Mouse (Mus musculus) midbrain, embryonic 15.5 days (tissue): ENCODE measurements around the gene Ccnjl. TPM values are rescaled to one million over a fixed set of nuclear protein-coding genes. Genes with fewer than 3 reads are reported as not detected.

Experiments
- ATAC-seq: fragments of 200-750 bp; cut with Nextera tagmentation; replicated peaks from 2 replicates; pipeline ENCODE4 v1.8.0; 2017; ENCODE audit warnings: moderate TSS enrichment
- H3K27ac ChIP-seq: fragments of 300-500 bp; sonication (generic); 2 replicates; pipeline ENCODE4 v1.5.1; 2015; ENCODE audit warnings: mild to moderate bottlenecking, inconsistent platforms
- H3K27me3 ChIP-seq: fragments of 300-500 bp; sonication (generic); replicated peaks from 2 replicates; pipeline ENCODE4 v1.6.1; 2015; ENCODE audit warnings: inconsistent platforms
- H3K36me3 ChIP-seq: fragments of 300-500 bp; sonication (generic); replicated peaks from 2 replicates; pipeline ENCODE4 v1.6.1; 2015; ENCODE audit warnings: inconsistent platforms
- H3K4me1 ChIP-seq: fragments of 300-500 bp; sonication (generic); 2 replicates; pipeline ENCODE4 v1.6.1; 2015; ENCODE audit warnings: inconsistent platforms
- H3K4me2 ChIP-seq: fragments of 300-500 bp; sonication (generic); 2 replicates; pipeline ENCODE4 v1.6.1; 2015; ENCODE audit warnings: inconsistent platforms, mild to moderate bottlenecking, moderate library complexity
- H3K4me3 ChIP-seq: fragments of 300-500 bp; sonication (generic); 2 replicates; pipeline ENCODE4 v1.5.1; 2015; ENCODE audit warnings: mild to moderate bottlenecking, inconsistent platforms
- H3K9ac ChIP-seq: fragments of 300-500 bp; sonication (generic); 2 replicates; pipeline ENCODE4 v1.6.1; 2015; ENCODE audit warnings: mild to moderate bottlenecking, inconsistent platforms
- H3K9me3 ChIP-seq: fragments of 300-500 bp; sonication (generic); 2 replicates; pipeline ENCODE4 v1.6.1; 2016; ENCODE audit warnings: inconsistent platforms
- WGBS: fragments of 180-500 bp; shearing (Covaris S2); methylation state at CpG from one replicate; pipeline ENCODE4 v1.1.7; 2015; ENCODE audit warnings: mixed read lengths; 5-methylcytosine and 5-hydroxymethylcytosine counted together
- polyA plus RNA-seq: library from polyadenylated mRNA; unstranded; fragments of >200 nt; fragmentation: Nextera tagmentation; extraction: Ambion mirVana; gene quantifications from 2 replicates; pipeline ENCODE4 v1.2.1, GENCODE M21; 2015

Gene Ccnjl
- polyA plus RNA-seq, 1 experiment from 2014 or later, result 13.7 TPM

DNA sequence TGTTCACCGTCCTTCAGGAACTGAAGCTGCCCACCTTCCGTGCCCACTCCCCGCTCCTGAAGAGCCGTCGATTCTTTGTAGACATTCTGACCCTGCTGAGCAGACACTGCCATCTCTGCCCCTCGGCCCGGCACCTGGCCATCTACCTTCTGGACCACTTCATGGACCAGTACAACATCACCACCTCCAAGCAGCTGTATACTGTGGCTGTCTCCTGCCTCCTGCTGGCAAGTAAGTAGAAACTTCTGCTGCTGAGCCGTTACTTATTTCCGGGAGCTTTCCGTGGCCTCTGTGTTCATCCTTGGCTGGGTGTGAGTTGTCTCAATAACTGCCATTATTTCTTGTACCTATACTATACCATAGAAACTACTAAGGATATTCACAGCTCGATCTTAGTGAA is 28.0 kb downstream of the Ccnjl start:
- ATAC-seq, result no peak
- Histone ChIP-seq H3K9me3 (no peaks in the 10 kb centered on the region), H3K9ac (no peak overlapping the region), H3K4me1 (peaks cover 6% of the 10 kb centered on the region), H3K4me2 (no peak overlapping the region), H3K4me3 (no peak overlapping the region), H3K27me3 (no peaks in the 10 kb centered on the region), H3K27ac (no peak overlapping the region), H3K36me3 (no peaks in the 10 kb centered on the region; the same call in 1 of the 2 replicates)
- 93% methylated on average over 11 of the region's 11 CpGs for whole genome bisulfite sequencing

DNA sequence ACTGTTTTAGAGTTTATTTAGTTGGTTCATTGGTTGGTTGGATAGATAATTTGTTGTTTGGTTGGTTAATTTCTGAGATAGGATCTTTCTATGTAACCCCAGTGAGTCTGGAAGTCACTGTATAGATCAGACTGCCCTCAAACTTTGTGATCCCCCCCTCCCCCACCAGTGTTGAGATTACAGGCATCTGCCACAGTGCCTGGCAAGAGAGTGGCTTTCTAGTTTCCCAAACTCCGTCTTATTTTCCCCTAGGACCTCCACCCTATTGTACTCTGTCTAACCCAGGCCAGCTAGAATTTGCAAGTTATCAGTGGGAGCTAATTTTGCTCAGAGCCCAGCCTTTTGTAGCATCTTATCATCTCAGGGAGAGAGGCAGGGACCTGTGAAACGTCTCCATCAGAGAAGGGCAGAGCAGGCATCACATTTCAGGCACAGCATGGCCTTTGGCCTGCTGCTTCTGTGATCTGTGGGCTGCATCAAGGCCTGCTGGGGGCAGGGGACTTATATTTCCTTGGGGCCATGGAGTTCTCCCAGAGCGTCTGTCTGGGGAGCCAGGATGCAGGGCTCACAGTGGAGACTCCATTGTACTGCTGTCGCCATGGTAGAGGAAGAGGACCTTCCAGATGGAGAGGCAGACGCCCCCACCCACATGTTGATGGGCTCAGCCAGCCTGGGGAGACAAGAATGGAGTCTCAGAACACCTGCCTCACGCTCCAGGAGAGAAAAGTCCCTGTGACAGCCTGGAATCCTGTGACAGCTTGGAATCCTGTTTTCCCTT is 31.1 kb downstream of the Ccnjl start:
- H3K9ac ChIP-seq, result no peak overlapping the region
- H3K4me1 ChIP-seq, result peaks cover 4% of the 10 kb centered on the region
- ATAC-seq, result no peak
- no peaks in the 10 kb centered on the region; the same call in 1 of the 2 replicates for H3K36me3 ChIP-seq
- no peak overlapping the region for H3K4me3 ChIP-seq
- no peaks in the 10 kb centered on the region for H3K27me3 ChIP-seq
- H3K27ac ChIP-seq, result no peak overlapping the region
- H3K9me3 ChIP-seq, result no peaks in the 10 kb centered on the region
- no peak overlapping the region for H3K4me2 ChIP-seq
- WGBS, result 4% methylated on average over 5 of the region's 6 CpGs

DNA sequence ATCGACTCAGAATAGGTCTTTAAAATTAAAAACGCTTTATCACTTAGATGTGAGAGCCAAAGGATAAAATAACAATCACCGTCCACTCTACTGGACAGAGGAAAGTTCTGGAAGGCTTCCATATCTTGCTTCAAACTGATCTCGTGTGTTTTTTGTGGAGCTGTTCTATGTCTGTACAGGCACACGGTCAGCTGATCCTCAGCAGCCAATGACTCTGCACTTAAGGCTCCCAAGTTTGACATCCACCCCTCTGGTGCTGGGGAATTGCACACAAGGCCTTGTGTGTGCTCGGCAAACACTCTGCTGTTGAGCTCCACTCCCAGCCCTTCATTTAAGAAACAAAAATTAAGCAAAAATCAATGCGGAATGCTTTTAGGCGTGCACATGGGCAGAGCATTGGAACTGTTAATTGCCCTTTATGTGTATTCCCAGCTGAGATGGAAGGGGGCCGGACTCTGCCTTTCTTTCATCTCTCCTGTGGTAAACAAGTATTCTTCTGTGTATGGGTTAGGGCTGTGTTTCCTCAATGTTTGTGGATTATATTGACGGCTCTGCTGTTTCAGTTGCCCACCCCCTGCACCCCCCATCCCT is 35.2 kb downstream of the Ccnjl start:
- H3K4me1 ChIP-seq, result peaks cover 27% of the 10 kb centered on the region
- no peak overlapping the region for H3K27ac ChIP-seq
- 59% methylated on average over 10 of the region's 10 CpGs for WGBS
- no peaks in the 10 kb centered on the region for H3K27me3 ChIP-seq
- no peak overlapping the region for H3K4me3 ChIP-seq
- no peak overlapping the region for H3K9ac ChIP-seq
- H3K36me3 ChIP-seq, result no peaks in the 10 kb centered on the region
- H3K4me2 ChIP-seq, result no peak overlapping the region
- 0 out of 2 replicates have a peak, but pooled peaks have one; percentile 17 for ATAC-seq
- H3K9me3 ChIP-seq, result no peaks in the 10 kb centered on the region

DNA sequence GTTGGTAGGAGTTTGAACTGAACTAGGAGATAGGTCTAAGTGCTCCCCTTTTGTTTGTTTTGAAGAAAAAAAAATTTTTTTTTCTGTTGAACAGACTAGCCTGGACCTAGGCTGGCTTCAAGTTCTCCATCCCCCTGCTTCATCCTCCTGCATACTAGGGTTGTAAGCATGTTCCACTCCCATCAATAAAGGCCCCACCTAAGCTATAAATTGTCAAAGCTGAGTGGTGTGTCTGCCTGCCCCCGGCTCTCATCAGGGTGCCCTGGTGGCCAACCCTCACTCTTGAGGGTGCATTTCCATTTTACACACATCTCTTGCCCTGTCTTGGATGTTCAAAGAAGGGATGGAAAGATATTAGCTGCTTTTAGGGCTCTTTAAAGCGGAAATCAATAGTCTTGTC is 36.8 kb downstream of the Ccnjl start:
- H3K27me3 ChIP-seq, result no peaks in the 10 kb centered on the region
- no peak overlapping the region for H3K4me3 ChIP-seq
- 0 out of 2 replicates have a peak overlapping the region, but pooled peaks have one; percentile 55 for H3K27ac ChIP-seq
- peaks cover 23% of the 10 kb centered on the region for H3K4me1 ChIP-seq
- ATAC-seq, result peak; percentile 27; the same call in 1 of the 2 replicates
- 20% methylated on average over 2 of the region's 2 CpGs for WGBS
- H3K36me3 ChIP-seq, result no peaks in the 10 kb centered on the region
- no peaks in the 10 kb centered on the region for H3K9me3 ChIP-seq
- H3K9ac ChIP-seq, result no peak overlapping the region
- H3K4me2 ChIP-seq, result no peak overlapping the region

DNA sequence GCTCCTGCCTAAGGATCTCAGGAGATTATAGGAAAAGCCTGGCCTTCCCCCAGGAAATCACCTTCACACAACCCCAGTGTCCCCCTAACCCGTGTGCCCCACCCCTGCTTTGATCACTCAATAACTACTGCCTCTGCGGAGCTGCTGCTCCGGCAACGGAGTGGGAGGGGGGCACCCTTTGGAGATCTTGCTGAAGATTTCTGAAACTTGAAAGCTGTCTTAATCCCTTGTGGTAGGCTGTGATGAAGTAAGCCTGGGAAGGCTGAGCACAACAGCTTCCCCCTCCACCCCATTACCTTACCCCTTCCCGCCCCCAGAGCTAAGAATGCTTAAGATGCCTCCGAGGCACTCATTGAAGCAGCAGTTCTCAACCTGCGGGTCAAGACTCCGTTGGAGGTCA is 37.3 kb downstream of the Ccnjl start:
- no peaks in the 10 kb centered on the region for H3K36me3 ChIP-seq
- no peaks in the 10 kb centered on the region for H3K9me3 ChIP-seq
- H3K4me1 ChIP-seq, result peaks cover 23% of the 10 kb centered on the region
- WGBS, result 4% methylated on average over 8 of the region's 8 CpGs
- H3K27me3 ChIP-seq, result no peaks in the 10 kb centered on the region
- peak; percentile 46 for ATAC-seq
- H3K4me3 ChIP-seq, result no peak overlapping the region
- H3K9ac ChIP-seq, result no peak overlapping the region
- H3K4me2 ChIP-seq, result peak overlapping the region; percentile 12; the same call in 1 of the 2 replicates
- H3K27ac ChIP-seq, result peak overlapping the region; percentile 58

DNA sequence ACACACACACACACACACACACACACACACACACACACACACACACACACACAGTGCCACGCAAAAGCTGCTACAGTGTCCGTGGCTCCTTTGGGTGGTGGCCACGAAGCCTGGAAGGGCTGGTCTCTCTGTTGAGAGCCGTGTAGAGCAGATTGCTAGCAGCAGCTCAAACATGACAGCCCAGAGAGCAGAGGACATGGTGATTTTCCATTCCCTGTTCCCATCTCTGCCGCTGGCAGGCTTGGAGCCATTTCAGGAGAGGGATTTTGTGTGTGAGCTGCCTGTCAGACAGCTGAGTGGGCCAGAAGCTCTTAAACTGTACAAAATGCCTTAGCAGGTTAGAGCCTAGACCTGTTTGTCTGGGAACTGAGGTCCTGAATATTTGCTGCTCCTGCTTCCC is 38.1 kb downstream of the Ccnjl start:
- H3K9me3 ChIP-seq, result no peaks in the 10 kb centered on the region
- no peaks in the 10 kb centered on the region for H3K36me3 ChIP-seq
- H3K27me3 ChIP-seq, result no peaks in the 10 kb centered on the region
- 50% methylated on average over 5 of the region's 5 CpGs for WGBS
- H3K27ac ChIP-seq, result peak overlapping the region; percentile 58
- peaks cover 23% of the 10 kb centered on the region for H3K4me1 ChIP-seq
- no peak overlapping the region for H3K4me2 ChIP-seq
- no peak overlapping the region for H3K4me3 ChIP-seq
- H3K9ac ChIP-seq, result no peak overlapping the region
- no peak for ATAC-seq

DNA sequence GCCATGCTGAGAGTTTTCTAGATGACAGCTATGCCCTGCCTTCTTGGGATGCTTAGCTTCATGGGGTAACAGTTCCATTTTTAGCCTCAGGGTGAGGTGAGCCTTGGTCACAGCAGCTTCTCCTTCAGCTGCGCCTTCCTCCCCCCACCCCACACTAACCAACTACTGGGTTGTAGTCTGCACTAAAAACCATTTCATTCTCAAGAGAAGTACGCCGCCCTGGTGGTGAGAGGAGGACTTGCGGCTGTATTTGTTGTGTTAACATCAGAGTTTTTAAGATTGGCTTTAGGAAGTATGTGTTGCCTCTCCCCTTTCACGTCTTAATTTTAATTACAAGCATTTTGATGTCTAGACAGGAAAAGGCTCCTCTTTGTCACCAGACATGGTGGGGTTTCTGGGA is 39.7 kb downstream of the Ccnjl start:
- H3K27ac ChIP-seq, result no peak overlapping the region
- H3K4me2 ChIP-seq, result no peak overlapping the region
- ATAC-seq, result no peak
- 71% methylated on average over 5 of the region's 5 CpGs for WGBS
- no peaks in the 10 kb centered on the region for H3K27me3 ChIP-seq
- H3K4me1 ChIP-seq, result peaks cover 23% of the 10 kb centered on the region
- H3K9me3 ChIP-seq, result no peaks in the 10 kb centered on the region
- no peak overlapping the region for H3K4me3 ChIP-seq
- no peaks in the 10 kb centered on the region for H3K36me3 ChIP-seq
- no peak overlapping the region for H3K9ac ChIP-seq

DNA sequence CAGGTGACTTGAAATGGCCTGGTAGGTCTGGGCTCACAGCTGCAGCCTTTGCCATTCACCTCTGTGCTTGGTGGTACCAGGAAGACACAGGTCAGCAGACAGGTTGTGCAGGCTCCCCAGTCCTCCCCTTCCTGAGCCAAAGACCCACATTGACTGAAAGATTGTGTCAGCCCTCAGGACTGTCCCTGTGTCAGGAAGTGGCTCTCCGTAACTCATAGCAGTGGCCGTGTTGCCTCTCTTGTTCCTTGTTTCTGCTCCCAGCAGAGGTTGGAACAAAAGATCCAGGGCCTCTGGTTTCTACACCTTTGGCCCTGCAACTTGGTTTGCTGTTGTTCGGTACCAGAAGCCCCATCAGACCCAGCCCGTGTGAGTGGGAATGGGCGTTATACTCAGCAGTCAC is 40.6 kb downstream of the Ccnjl start:
- H3K27me3 ChIP-seq, result no peaks in the 10 kb centered on the region
- no peak overlapping the region for H3K4me3 ChIP-seq
- H3K4me2 ChIP-seq, result no peak overlapping the region
- no peak for ATAC-seq
- peaks cover 23% of the 10 kb centered on the region for H3K4me1 ChIP-seq
- no peaks in the 10 kb centered on the region for H3K36me3 ChIP-seq
- no peaks in the 10 kb centered on the region for H3K9me3 ChIP-seq
- H3K27ac ChIP-seq, result 0 out of 2 replicates have a peak overlapping the region, but pooled peaks have one; percentile 32
- H3K9ac ChIP-seq, result no peak overlapping the region
- 82% methylated on average over 5 of the region's 5 CpGs for WGBS

DNA sequence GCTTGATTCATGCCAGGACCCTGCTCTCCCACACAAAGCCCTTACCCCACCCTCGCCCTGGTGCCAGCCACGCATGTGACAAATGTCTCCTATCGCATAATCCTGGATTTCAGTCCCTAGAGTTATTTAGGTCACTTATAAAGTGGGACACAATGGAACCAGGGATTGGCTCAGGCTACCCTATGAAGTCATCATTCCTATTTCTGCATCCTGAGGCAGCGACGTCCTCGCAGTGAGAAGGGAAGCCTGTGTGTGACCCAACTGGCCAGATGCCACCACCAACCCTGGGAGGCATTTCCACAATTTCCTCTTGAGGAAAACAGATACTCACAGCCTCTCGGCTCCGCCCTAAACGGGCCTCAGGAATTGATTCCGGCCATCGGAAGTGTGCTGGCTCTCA is 41.0 kb downstream of the Ccnjl start:
- no peak overlapping the region for H3K4me3 ChIP-seq
- H3K27me3 ChIP-seq, result no peaks in the 10 kb centered on the region
- no peaks in the 10 kb centered on the region for H3K9me3 ChIP-seq
- peaks cover 23% of the 10 kb centered on the region for H3K4me1 ChIP-seq
- no peak overlapping the region for H3K4me2 ChIP-seq
- H3K27ac ChIP-seq, result 0 out of 2 replicates have a peak overlapping the region, but pooled peaks have one; percentile 32
- no peak for ATAC-seq
- WGBS, result 57% methylated on average over 11 of the region's 11 CpGs
- no peaks in the 10 kb centered on the region for H3K36me3 ChIP-seq
- H3K9ac ChIP-seq, result no peak overlapping the region

DNA sequence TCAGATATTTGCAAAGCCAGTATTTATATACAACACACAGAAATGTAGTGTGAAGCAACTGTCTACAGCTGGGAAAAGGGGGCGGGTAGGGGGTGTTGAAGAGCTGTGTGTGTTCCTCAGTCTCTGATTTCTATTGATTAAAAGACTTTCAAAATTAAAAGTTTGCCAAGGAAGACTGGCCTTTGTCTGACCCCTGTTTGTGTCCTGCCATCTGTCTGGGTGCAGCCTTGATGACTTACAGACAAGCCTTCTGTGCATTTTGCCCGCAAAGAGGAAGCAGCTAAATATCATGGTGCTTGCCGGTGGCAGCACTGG is 46.4 kb downstream of the Ccnjl start:
- Histone ChIP-seq H3K27ac (peak overlapping the region; percentile 53), H3K9me3 (no peaks in the 10 kb centered on the region), H3K27me3 (no peaks in the 10 kb centered on the region), H3K4me1 (peaks cover 16% of the 10 kb centered on the region), H3K36me3 (no peaks in the 10 kb centered on the region), H3K4me2 (peak overlapping the region; percentile 0; the same call in 1 of the 2 replicates), H3K4me3 (no peak overlapping the region), H3K9ac (no peak overlapping the region)
- ATAC-seq, result no peak
- WGBS, result 6% methylated on average over 3 of the region's 3 CpGs

DNA sequence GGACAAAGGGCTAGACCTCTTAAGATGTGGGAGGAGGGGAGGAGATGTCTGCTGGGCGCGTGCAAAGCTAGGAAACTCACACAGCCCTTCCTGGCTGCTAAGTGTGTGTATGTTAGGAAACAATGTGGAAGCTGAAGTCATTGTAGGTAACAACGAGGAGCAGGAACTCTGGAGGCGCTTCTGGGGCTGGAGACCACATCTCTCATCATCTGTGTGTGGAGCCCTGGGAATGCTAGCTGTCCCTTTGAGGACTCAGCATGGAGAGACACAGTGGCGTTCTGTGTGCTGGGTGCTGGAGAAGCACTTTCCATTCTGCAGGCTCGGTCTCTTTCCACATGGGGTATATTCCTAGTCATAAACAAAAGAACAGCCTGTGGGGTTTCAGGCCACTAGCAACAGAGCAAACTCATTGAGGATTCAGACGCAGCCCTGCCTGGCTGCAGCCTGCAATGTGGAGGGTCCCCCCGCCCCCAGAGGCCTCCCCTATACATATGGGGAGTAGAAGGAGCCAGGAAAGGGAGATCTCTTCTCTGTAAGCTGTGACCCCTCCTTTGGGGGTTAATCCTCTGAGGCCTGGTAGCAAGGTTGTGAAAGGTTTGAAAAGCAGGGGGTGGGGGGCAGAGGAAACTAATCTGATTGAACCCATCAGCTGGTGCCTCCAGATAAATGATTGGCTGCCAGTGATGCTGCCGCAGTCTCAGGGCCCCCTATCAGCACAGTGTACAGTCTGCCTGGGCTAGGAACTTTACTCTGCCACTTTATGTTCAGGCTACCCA is 47.0 kb downstream of the Ccnjl start:
- Histone ChIP-seq H3K4me2 (peak overlapping the region; percentile 0; the same call in 1 of the 2 replicates), H3K9me3 (no peaks in the 10 kb centered on the region), H3K9ac (no peak overlapping the region), H3K4me1 (peaks cover 16% of the 10 kb centered on the region), H3K4me3 (no peak overlapping the region), H3K27ac (peak overlapping the region; percentile 53), H3K36me3 (no peaks in the 10 kb centered on the region), H3K27me3 (no peaks in the 10 kb centered on the region)
- ATAC-seq, result peak; percentile 86
- 5% methylated on average over 9 of the region's 9 CpGs for WGBS

DNA sequence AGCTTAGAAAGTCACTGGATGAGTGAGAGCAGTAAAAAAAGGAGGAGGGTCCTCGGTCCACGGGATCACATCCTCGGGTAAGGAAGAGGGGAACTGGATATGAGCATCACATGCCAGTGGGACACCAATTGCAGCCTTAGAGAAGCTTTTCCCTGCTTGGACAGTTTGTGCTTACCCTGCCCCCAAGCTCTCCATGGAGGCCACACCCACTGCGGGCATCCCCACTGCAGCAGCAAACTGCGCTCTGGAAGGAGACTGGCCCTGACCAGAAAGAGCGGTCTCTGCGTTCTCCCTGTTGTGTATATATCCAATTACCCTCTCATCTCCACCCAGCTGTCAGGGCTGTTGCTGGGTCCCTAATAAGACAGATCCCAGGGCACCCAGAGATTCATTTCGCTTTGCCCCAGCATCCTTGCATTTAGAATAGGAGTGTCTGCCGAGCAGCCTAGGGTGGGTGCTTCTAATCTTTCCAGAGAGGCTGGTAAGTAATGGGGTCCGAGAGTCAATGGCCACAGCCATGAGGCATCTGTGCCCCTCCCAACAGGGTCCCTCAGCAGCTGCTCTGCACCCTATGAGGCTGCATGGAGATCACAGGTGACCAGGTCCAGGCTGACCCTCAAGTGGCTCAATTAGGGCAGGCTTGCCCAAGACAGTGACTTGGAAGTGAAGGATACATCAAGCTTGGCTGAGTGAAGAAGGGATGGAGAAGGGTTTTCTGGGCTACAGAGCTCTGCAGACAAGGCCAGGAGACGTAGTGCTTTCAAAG is 49.3 kb downstream of the Ccnjl start:
- H3K4me2 ChIP-seq, result no peak overlapping the region
- H3K4me1 ChIP-seq, result peaks cover 16% of the 10 kb centered on the region
- no peak overlapping the region for H3K9ac ChIP-seq
- no peaks in the 10 kb centered on the region for H3K27me3 ChIP-seq
- H3K27ac ChIP-seq, result no peak overlapping the region
- no peak for ATAC-seq
- H3K4me3 ChIP-seq, result no peak overlapping the region
- WGBS, result 36% methylated on average over 11 of the region's 11 CpGs
- H3K9me3 ChIP-seq, result no peaks in the 10 kb centered on the region
- H3K36me3 ChIP-seq, result no peaks in the 10 kb centered on the region
